Mouse (Mus musculus) forebrain, postnatal 0 days (tissue): Measurements from ENCODE around the gene Mcur1. TPM values are rescaled to one million over a fixed set of nuclear protein-coding genes. Genes with fewer than 3 reads are reported as not detected.

Source experiments
- ATAC-seq: fragments of 200-750 bp; cut with Nextera tagmentation; 2 replicates; pipeline ENCODE4 v1.8.0; 2017; ENCODE audit warnings: mild to moderate bottlenecking, moderate library complexity
- DNase-seq: peaks from one replicate; pipeline ENCODE4 v3.0.0-alpha.2; 2015
- H3K27ac ChIP-seq: fragments of 300-500 bp; sonication (generic); 2 replicates; pipeline ENCODE4 v1.5.1; 2014; ENCODE audit warnings: low read depth, mild to moderate bottlenecking, antibody characterized with exemption, low read length, moderate library complexity, mixed read lengths
- H3K27me3 ChIP-seq: fragments of 300-500 bp; sonication (generic); 2 replicates; pipeline ENCODE4 v1.6.1; 2014; ENCODE audit warnings: mild to moderate bottlenecking, low read length, mixed read lengths; ENCODE audit not compliant: insufficient read depth
- H3K36me3 ChIP-seq: fragments of 300-500 bp; sonication (generic); 2 replicates; pipeline ENCODE4 v1.6.1; 2014; ENCODE audit warnings: mild to moderate bottlenecking, moderate library complexity; ENCODE audit not compliant: insufficient read depth
- H3K4me1 ChIP-seq: fragments of 300-500 bp; sonication (generic); 2 replicates; pipeline ENCODE4 v1.6.1; 2014; ENCODE audit warnings: antibody characterized with exemption; ENCODE audit not compliant: insufficient read depth
- H3K4me2 ChIP-seq: fragments of 300-500 bp; sonication (generic); 2 replicates; pipeline ENCODE4 v1.6.1; 2014; ENCODE audit warnings: low read depth, mild to moderate bottlenecking, moderate library complexity
- H3K4me3 ChIP-seq: fragments of 300-500 bp; sonication (generic); 2 replicates; pipeline ENCODE4 v1.5.1; 2014; ENCODE audit warnings: low read depth, low read length, mixed read lengths
- H3K9ac ChIP-seq: fragments of 300-500 bp; sonication (generic); 2 replicates; pipeline ENCODE4 v1.6.1; 2014; ENCODE audit warnings: mild to moderate bottlenecking
- H3K9me3 ChIP-seq: fragments of 300-500 bp; sonication (generic); 2 replicates; pipeline ENCODE4 v1.6.1; 2016; ENCODE audit warnings: low read length
- CTCF ChIP-seq: sonication (generic); IDR thresholded peaks from 2 replicates; pipeline ENCODE4 v1.5.1; 2016; ENCODE audit warnings: antibody characterized with exemption, control low read depth, low read depth
- WGBS: fragments of 180-500 bp; shearing (Covaris S2); extraction: QIAGEN DNeasy Blood & Tissue Kit; methylation state at CpG from one replicate; pipeline ENCODE4 v1.1.7; 2014; 5-methylcytosine and 5-hydroxymethylcytosine counted together
- polyA plus RNA-seq: library from polyadenylated mRNA; unstranded; fragments of >200 nt; fragmentation: Nextera tagmentation; extraction: Ambion mirVana; gene quantifications from 2 replicates; pipeline ENCODE4 v1.2.1, GENCODE M21; 2015
- total RNA-seq: library from RNA; depleted of rRNA; stranded (reverse); fragments of >200 nt; gene quantifications from 2 replicates; pipeline ENCODE4 v1.2.3, GENCODE M21; 2014

Mcur1 gene
- total and polyA plus RNA-seq, 2 experiments from 2014 or later: 8.6 to 9.8 TPM

- H3K4me2 ChIP-seq: no peak overlapping the region; the same call in 1 of the 2 replicates
- WGBS: 35% methylated on average over 14 of the region's 14 CpGs
- H3K27ac ChIP-seq: peak overlapping the region; percentile 58
- no peak for DNase-seq
- no peaks in the 10 kb centered on the region for H3K27me3 ChIP-seq
- TF ChIP-seq CTCF: no peak
- ATAC-seq: no peak
- H3K9me3 ChIP-seq: no peaks in the 10 kb centered on the region
- H3K9ac ChIP-seq: no peak overlapping the region
- peaks cover 24% of the 10 kb centered on the region for H3K4me1 ChIP-seq
- H3K4me3 ChIP-seq: no peak overlapping the region
- no peaks in the 10 kb centered on the region for H3K36me3 ChIP-seq
Measured at GRCm38 (mm10) chr13:43530129-43530831, 29.7 kb downstream of the Mcur1 start.

- H3K27ac ChIP-seq: no peak overlapping the region
- WGBS: 85% methylated on average over 5 of the region's 5 CpGs
- no peaks in the 10 kb centered on the region for H3K27me3 ChIP-seq
- TF ChIP-seq CTCF: no peak
- peaks cover 25% of the 10 kb centered on the region for H3K4me1 ChIP-seq
- H3K4me2 ChIP-seq: no peak overlapping the region
- DNase-seq (no peak), ATAC-seq (no peak)
- H3K4me3 ChIP-seq: no peak overlapping the region
- no peaks in the 10 kb centered on the region for H3K36me3 ChIP-seq
- H3K9me3 ChIP-seq: no peaks in the 10 kb centered on the region
- H3K9ac ChIP-seq: no peak overlapping the region
Measured at GRCm38 (mm10) chr13:43526289-43526688, 33.7 kb downstream of the Mcur1 start.

- no peaks in the 10 kb centered on the region for H3K9me3 ChIP-seq
- ATAC-seq: peak; percentile 61
- peak overlapping the region; percentile 64 for H3K27ac ChIP-seq
- WGBS: 17% methylated on average over 16 of the region's 16 CpGs
- no peak overlapping the region for H3K4me3 ChIP-seq
- H3K9ac ChIP-seq: no peak overlapping the region
- peak; percentile 62 for DNase-seq
- peaks cover 22% of the 10 kb centered on the region for H3K4me1 ChIP-seq
- no peaks in the 10 kb centered on the region for H3K27me3 ChIP-seq
- H3K4me2 ChIP-seq: no peak overlapping the region
- H3K36me3 ChIP-seq: no peaks in the 10 kb centered on the region
- TF ChIP-seq CTCF: no peak
Measured at GRCm38 (mm10) chr13:43525363-43526134, 34.4 kb downstream of the Mcur1 start.

GRCm38 (mm10) chr13:43524491-43525362 is 35.3 kb downstream of the Mcur1 start:
- Histone ChIP-seq H3K27ac (0 out of 2 replicates have a peak overlapping the region, but pooled peaks have one; percentile 64), H3K4me1 (peaks cover 16% of the 10 kb centered on the region), H3K9ac (no peak overlapping the region), H3K4me3 (no peak overlapping the region), H3K9me3 (no peaks in the 10 kb centered on the region), H3K36me3 (no peaks in the 10 kb centered on the region), H3K4me2 (no peak overlapping the region), H3K27me3 (no peaks in the 10 kb centered on the region)
- 36% methylated on average over 16 of the region's 16 CpGs for WGBS
- ATAC-seq: peak; percentile 85
- peak; percentile 62 for DNase-seq
- TF ChIP-seq CTCF: no peak

- Histone ChIP-seq H3K27me3 (no peaks in the 10 kb centered on the region), H3K4me3 (no peak overlapping the region), H3K36me3 (no peaks in the 10 kb centered on the region), H3K4me1 (peaks cover 16% of the 10 kb centered on the region), H3K9ac (no peak overlapping the region), H3K9me3 (no peaks in the 10 kb centered on the region), H3K27ac (0 out of 2 replicates have a peak overlapping the region, but pooled peaks have one; percentile 21), H3K4me2 (no peak overlapping the region)
- 20% methylated on average over 7 of the region's 7 CpGs for WGBS
- no peak for TF ChIP-seq CTCF
- no peak for ATAC-seq
- DNase-seq: no peak
Measured at GRCm38 (mm10) chr13:43523906-43524480, 36.0 kb downstream of the Mcur1 start.

GRCm38 (mm10) chr13:43521940-43522339 is 38.1 kb downstream of the Mcur1 start:
- no peak for ATAC-seq

More at GRCm38 (mm10) chr13:43521940-43522339, 38.1 kb downstream of the Mcur1 start:
- no peak overlapping the region for H3K4me3 ChIP-seq
- no peak for DNase-seq
- peaks cover 16% of the 10 kb centered on the region for H3K4me1 ChIP-seq
- no peak overlapping the region for H3K9ac ChIP-seq
- TF ChIP-seq CTCF: no peak
- no peaks in the 10 kb centered on the region for H3K27me3 ChIP-seq
- WGBS: 89% methylated on average over 5 of the region's 5 CpGs
- no peaks in the 10 kb centered on the region for H3K9me3 ChIP-seq
- no peak overlapping the region for H3K27ac ChIP-seq
- H3K4me2 ChIP-seq: no peak overlapping the region
- no peaks in the 10 kb centered on the region for H3K36me3 ChIP-seq
